Mouse (Mus musculus) hematopoietic multipotent progenitor cell, adult 10-12 weeks (in vitro differentiated cells): ENCODE results near the gene Mbtd1. TPM values are rescaled to one million over a fixed set of nuclear protein-coding genes. Genes with fewer than 3 reads are reported as not detected.

Source experiments
- polyA plus RNA-seq: library from polyadenylated mRNA; stranded (reverse); fragments of >175 nt; gene quantifications from 2 replicates; pipeline ENCODE4 v1.2.3, GENCODE M21; 2012; ENCODE audit warnings: low replicate concordance

Mbtd1 gene
- polyA plus RNA-seq = 10.7 and 20.4 TPM in 2 replicates

DNA sequence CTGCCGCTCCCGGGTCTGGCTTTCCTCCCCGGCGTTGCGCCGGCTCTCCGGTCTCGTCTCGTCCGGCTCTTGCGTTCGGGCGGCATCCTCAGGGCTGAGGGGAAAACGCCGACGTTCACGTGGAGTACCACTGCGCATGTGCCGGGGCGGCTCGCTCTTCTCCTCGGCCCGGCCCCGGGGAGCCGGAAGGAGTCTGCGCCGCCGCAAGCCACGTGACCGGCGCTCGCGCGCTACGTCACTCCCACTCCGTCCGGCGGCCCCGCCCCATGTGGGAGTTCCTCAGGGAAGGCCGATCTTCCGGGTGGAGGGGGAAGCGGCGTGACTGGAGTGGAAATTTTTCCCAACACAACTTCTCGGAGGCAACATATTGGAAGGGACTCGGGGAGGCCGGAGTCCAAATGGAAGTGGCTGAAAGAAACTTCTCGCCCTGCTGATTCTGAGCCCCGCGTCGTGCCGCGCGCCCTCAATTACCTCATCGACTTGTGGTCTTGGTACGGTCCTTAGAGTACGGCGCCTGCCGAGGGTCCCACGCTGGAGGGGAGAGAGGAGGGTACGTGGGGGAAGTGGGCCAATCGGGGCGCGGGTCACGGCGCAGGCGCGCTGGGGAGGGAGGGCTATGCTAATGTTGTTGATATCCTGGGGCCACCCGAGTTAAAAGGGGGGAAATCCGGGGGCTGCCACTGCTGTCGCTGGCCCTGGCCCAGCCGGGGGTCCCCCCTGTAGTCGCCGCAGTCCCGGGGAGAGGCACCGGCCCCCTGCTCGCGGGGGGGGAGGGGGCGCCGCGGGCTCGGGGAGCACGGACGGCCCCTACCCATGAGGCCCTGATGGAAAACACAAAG, at the start of gene Mbtd1, which contains the start of gene Utp18:
Gene Mbtd1 (plus strand): TSS at position 281 of the 839 bp plus-strand sequence.
Gene Utp18 (minus strand): TSS at position 195 of the 839 bp plus-strand sequence.

DNA sequence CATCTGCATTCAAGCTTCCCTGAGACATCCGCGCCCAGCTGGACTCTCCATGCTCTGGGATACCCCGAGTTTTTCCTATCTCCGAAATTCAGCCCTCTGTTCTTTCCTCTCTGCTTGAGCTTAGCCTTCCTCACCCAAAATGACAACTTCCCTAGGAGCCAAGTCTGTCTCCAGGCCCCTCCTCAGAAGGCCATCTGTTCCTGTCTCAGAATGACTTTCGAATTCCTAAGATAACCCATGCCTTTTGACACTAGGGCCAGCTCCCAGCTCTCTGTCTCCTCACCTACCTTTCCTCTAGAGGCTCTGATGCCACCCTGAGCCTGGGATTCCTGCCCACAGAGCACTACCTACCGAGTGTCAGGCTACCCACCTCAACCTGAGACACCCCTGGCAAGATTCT, 70.5 kb downstream of the Mbtd1 start, which contains the start of gene Nme2:
Gene Nme2 (minus strand): TSS at position 101 of the 400 bp plus-strand sequence.

DNA sequence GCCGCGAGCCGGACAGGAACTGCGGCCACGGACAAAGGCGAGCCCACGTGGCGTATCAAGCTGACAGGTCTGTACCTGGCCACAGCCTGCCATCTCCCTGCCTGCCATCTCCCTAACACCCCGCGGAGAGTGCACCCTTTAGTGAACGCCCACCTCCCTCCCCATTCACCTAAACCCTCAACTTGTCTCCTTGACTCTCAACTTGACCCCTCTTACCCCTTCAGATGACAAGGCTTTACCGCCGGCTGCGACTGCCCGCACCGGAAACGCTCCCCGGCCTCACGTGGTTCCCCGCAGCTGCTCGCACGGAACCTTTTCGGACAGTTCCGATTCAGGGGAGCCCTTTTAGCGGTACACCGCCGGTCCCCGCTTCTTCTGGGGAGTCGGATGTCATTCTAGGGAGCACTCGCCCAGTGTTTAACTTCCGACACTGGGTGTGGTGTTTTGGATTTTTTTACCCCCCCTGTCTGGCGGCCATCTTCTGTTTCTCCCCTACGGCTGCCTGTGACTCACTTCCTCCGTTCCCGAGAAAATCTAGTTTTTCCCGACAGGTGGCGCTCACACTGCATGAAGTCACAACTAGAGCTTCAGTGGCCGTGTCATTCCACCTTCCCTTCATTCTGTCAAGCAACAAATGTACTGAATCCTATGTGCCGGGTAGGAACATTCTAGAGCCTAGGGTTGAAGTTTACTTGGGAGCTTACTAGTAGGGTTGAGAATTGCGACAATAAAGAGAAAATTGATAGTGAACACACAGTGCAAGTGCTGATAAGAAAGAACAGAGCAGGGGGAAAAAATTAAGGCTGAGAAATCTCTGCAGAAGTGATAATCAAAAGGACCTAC, 82.6 kb downstream of the Mbtd1 start, which contains the start of the genes Gm20390 and Nme1:
Gene Gm20390 (minus strand): TSS at position 289 of the 843 bp plus-strand sequence.
Gene Nme1 (minus strand): TSS at position 517 of the 843 bp plus-strand sequence.

DNA sequence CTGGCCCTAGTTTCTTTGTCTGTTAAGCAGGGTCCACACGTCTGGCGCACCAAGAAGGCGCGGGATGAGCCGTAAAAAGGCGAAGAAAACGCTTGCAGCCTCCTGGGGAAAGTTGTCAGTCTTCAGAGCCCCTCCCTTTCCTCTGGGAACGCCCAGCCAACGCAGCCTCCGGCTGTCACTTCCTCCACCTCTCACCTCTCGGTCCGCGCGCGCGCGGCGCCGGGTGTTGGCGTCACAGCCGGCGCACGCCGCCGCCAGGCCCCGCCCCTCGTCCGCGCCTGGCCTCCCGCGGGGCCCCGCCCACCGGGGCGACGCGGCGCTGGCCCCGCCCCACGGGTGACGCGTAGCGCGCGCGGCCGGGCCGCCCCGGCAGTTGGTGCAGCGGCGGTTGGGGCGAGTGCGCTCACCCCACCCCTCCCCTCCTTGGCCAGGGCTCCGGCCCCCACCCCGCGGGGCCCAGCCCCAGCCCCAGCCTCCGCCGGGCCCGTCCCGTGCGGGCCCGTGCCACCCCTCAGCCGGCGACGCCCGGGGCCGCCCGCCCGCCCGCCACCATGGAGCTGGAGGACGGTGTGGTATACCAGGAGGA, 110.2 kb downstream of the Mbtd1 start, which contains the start of gene Spag9:
Gene Spag9 (plus strand): TSS at position 372 of the 586 bp plus-strand sequence.

Other genes starting within 250 kb of the Mbtd1 start
- 14.6 and 20.4 TPM in 2 replicates for gene Utp18, start 86 bp upstream of the Mbtd1 start, polyA plus RNA-seq
- gene Nme2, start 70.4 kb downstream of the Mbtd1 start, polyA plus RNA-seq = 150 and 157 TPM in 2 replicates
- 67.3 and 128 TPM in 2 replicates for gene Gm20390, start 82.4 kb downstream of the Mbtd1 start, polyA plus RNA-seq
- gene Nme1, start 82.7 kb downstream of the Mbtd1 start, polyA plus RNA-seq = 1.4 and 4.0 TPM in 2 replicates
- gene Spag9, start 110.2 kb downstream of the Mbtd1 start, polyA plus RNA-seq = 19.4 and 43.5 TPM in 2 replicates